Mouse (Mus musculus): Measurements from ENCODE around the gene Ube2f. TPM values are rescaled to one million over a fixed set of nuclear protein-coding genes. Genes with fewer than 3 reads are reported as not detected.
A peak's percentile ranks its signal among the peaks of the same experiment; 100 is the strongest.

Gene Ube2f
- total RNA-seq, 2 experiments from 2014 or later = 44.5 to 48.4 TPM

DNA sequence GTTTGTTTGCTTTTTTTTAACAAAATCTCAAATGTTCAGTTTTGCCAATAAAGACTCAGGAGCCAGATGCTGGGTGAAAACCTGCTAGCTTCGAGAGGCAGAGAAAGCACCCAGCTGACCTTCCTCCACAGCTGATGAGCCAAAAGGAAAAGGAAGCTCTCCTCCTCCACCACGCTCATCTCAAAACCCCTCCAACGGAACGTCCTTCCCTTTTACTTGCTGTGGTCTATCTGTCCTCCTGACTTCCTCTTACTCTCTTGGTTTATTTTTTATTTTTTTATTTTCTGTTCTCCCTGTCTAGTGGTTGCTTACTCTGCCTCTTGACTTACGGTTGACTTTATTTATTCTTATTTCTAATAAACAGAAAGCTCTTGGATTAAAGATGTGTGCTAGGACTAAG lies 14.7 kb upstream of the Ube2f start:
- intact Hi-C loops (cut with DNase I) = loop anchor here (5.0 kb wide), 1 partner anchor 58 kb away; the partner anchor contains the start of gene Ramp1
- DNase-seq = no peak

- DNase-seq = no peak
- intact Hi-C loops (cut with DNase I) = loop anchor here (5.0 kb wide), 1 partner anchor 60 kb away; the partner anchor contains the start of gene Ramp1
These were observed 12.4 kb upstream of the Ube2f start for GRCm38 (mm10) chr1:91237676-91238075.

- intact Hi-C loops (cut with DNase I) = loop anchor here (5.0 kb wide), 1 partner anchor 62 kb away; the partner anchor contains the start of gene Ramp1
- peak; percentile 70 for DNase-seq
These were observed 11.0 kb upstream of the Ube2f start for GRCm38 (mm10) chr1:91239112-91239511.

DNA sequence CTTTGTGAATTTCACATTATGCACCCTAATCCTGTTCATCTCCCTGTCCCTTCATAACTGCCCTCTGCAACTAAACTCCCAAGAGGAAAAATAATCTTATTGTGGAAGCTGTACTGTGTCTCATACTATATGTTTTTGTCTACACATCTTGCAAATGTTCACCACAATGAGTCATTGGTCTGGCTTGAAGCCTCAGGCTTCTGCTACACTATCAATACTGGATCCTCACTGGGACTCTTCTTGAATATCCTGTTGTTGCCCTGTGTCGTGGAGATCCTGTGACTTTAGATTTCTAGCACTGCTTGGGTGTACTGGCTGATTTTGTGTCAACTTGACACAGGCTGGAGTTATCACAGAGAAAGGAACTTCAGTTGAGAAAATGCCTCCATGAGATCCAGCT lies 10.3 kb upstream of the Ube2f start:
- DNase-seq = no peak
- intact Hi-C loops (cut with DNase I) = loop anchor here (5.0 to 10.0 kb wide), 2 partner anchors 62 to 265 kb away; partner anchors contain the start of gene Ramp1

- DNase-seq = no peak
- intact Hi-C loops (cut with DNase I) = loop anchor here (10.0 kb wide), 1 partner anchor 266 kb away; no protein-coding TSS in a partner anchor
These were observed 9.4 kb upstream of the Ube2f start for GRCm38 (mm10) chr1:91240685-91241084.

DNA sequence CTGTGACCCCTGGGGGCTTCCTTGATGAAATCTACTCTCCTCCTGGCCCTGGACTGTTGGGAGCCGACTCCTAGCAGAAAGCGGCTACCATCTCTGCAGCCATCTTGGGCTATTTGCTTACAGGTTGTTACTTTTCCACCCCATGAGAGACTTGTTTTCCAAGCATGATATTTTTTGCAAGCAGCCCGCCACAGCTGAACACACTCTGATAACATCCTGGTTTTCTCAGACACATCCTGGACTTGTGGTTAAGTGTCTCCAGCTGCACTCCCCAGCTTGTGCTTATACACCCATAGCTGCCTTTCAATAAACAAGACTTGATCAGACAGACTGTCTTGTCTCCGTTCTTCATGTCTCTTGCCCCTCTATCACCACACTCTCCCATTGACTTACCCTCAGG lies 8.9 kb upstream of the Ube2f start:
- intact Hi-C loops (cut with DNase I) = loop anchor here (10.0 kb wide), 1 partner anchor 266 kb away; no protein-coding TSS in a partner anchor
- no peak for DNase-seq

GRCm38 (mm10) chr1:91248242-91248641 lies 1.9 kb upstream of the Ube2f start:
- intact Hi-C loops (cut with DNase I) = loop anchor here (10.0 kb wide), 1 partner anchor 273 kb away; no protein-coding TSS in a partner anchor
- DNase-seq = no peak

- intact Hi-C loops (cut with DNase I) = loop anchor here (10.0 kb wide), 1 partner anchor 274 kb away; no protein-coding TSS in a partner anchor
- DNase-seq = no peak
These were observed 1.1 kb upstream of the Ube2f start for GRCm38 (mm10) chr1:91248970-91249369.

- intact Hi-C loops (cut with DNase I) = no loop called here
- peak; percentile 18 for DNase-seq
These were observed 477 bp downstream of the Ube2f start for GRCm38 (mm10) chr1:91250415-91251147.

- no peak for DNase-seq
- intact Hi-C loops (cut with DNase I) = no loop called here
These were observed 1.1 kb downstream of the Ube2f start for GRCm38 (mm10) chr1:91251148-91251650.

GRCm38 (mm10) chr1:91251927-91252326 lies 1.8 kb downstream of the Ube2f start:
- no peak for DNase-seq
- intact Hi-C loops (cut with DNase I) = no loop called here

DNA sequence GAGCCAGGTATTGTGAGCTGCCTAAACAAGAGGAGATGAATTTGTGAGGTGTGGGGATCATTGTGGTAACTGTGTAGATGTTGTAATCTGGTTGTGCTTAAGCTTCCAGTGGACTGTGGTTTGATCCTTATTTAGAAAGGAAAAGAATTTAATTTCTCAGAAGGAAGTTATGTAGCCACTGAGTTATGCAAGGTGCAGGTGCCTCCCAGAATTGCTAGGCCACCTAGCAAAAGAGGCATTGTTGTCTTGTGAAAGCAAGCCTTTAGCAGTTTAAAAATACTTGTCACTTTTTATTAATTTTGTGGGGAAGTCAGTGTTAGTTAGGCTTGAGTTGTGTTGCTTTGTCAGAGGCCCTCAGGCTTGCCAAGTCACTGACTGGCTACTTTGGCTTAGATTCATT lies 7.8 kb downstream of the Ube2f start:
- intact Hi-C loops (cut with DNase I) = no loop called here
- no peak for DNase-seq

- intact Hi-C loops (cut with DNase I) = no loop called here
These were observed 9.7 kb downstream of the Ube2f start for GRCm38 (mm10) chr1:91259794-91260193.

GRCm38 (mm10) chr1:91262508-91262907 lies 12.4 kb downstream of the Ube2f start:
- DNase-seq = no peak
- intact Hi-C loops (cut with DNase I) = no loop called here

More at GRCm38 (mm10) chr1:91259794-91260193, 9.7 kb downstream of the Ube2f start:
- DNase-seq = no peak

- intact Hi-C loops (cut with DNase I) = no loop called here
- DNase-seq = no peak
These were observed 22.2 kb downstream of the Ube2f start for GRCm38 (mm10) chr1:91272260-91272659.

GRCm38 (mm10) chr1:91276581-91276980 lies 26.5 kb downstream of the Ube2f start:
- intact Hi-C loops (cut with DNase I) = no loop called here
- DNase-seq = no peak

DNA sequence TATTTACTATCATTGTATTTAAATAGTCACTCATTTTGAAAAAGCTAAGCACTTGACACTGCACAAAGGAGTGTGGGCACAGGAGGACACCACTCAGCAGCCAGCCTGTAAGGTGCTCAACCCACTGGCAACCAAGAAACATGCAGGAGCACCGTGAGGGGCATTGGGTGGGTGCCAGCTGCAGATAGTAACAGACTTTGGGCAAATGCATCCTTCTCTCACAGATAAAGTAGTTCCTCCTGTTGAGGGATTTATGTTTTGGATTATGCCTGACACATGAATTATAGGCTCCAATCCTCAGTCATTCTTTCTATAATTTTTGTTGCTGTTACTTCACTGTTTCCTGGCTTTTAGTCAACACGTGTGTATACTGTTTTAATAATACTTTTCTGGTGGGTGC lies 27.4 kb downstream of the Ube2f start:
- intact Hi-C loops (cut with DNase I) = no loop called here
- no peak for DNase-seq

GRCm38 (mm10) chr1:91278410-91279119 lies 28.5 kb downstream of the Ube2f start:
- DNase-seq = no peak
- intact Hi-C loops (cut with DNase I) = no loop called here

DNA sequence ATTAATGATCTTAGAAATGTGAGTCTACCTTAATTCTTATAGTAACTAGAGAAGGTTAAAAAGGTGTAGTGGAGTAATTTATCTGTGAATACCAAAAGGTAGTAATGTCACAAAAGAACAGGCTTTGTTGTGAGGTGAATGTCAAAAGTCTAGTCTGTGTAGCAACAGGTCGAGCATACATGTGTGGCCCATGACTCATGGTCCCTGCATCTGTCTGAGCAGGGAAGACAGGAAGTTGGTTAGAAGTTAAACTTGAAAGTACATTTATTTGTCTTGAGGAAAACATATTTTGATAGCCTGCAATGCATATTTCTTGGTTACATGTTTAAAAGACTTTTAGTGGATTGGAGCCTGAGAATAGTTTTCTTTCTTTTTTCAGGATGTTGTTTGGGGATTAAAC lies 29.0 kb downstream of the Ube2f start:
- no peak for DNase-seq
- intact Hi-C loops (cut with DNase I) = no loop called here

DNA sequence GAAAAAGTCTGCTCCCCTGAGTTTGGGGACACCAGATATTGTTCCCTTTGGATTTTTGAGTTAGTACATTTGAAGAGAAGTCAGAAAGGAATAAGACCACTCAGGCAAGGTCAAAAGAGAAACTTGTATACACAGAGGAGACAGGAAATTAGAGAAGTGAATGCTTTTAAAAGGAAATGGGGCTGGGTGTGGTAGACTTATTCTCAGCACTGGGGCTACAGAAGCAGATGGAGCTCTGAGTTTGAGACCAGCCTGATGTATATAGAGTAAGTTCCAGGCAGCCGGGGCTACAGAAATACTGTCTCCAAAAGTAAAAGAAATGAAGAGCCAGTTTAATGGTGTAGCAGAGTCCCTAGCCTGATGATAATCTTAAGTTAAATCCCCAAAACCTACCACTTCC lies 32.5 kb downstream of the Ube2f start:
- intact Hi-C loops (cut with DNase I) = no loop called here
- DNase-seq = no peak

GRCm38 (mm10) chr1:91289375-91289774 lies 39.3 kb downstream of the Ube2f start:
- DNase-seq = no peak
- intact Hi-C loops (cut with DNase I) = no loop called here
